Mouse (Mus musculus) left cerebral cortex, postnatal 4 days (tissue): ENCODE results near the gene Anks1. TPM values are rescaled to one million over a fixed set of nuclear protein-coding genes. Genes with fewer than 3 reads are reported as not detected.
"Not testable (repeated sequence)": the region's sequence is repeated elsewhere in the genome, so short reads cannot be mapped to it uniquely, and the experiment has no call there.

Experiments used
- DNase-seq: peaks from one replicate; pipeline ENCODE4 v3.0.0-alpha.2; 2022
- intact Hi-C: fragments of 180-260 bp; cut with DNase I; formaldehyde crosslinking; loops from one replicate; pipeline ENCODE4 v1.15.1; 2025
- total RNA-seq, 2 experiments: library from RNA; stranded (reverse); gene quantifications; 2 replicates each; pipeline ENCODE4 v1.2.3; 2021

Anks1 gene
- total RNA-seq, 2 experiments from 2014 or later: 45.5 to 46.5 TPM

GRCm38 (mm10) chr17:27986106-27986505 lies 77.0 kb downstream of the Anks1 start:
- intact Hi-C loops: loop anchor here (10.0 kb wide), 1 partner anchor 71 kb away; no protein-coding TSS in a partner anchor
- DNase-seq: no peak

GRCm38 (mm10) chr17:27989807-27990542 lies 80.9 kb downstream of the Anks1 start:
- DNase-seq: peak; percentile 90
- intact Hi-C loops: loop anchor here (10.0 kb wide), 1 partner anchor 75 kb away; no protein-coding TSS in a partner anchor

DNA sequence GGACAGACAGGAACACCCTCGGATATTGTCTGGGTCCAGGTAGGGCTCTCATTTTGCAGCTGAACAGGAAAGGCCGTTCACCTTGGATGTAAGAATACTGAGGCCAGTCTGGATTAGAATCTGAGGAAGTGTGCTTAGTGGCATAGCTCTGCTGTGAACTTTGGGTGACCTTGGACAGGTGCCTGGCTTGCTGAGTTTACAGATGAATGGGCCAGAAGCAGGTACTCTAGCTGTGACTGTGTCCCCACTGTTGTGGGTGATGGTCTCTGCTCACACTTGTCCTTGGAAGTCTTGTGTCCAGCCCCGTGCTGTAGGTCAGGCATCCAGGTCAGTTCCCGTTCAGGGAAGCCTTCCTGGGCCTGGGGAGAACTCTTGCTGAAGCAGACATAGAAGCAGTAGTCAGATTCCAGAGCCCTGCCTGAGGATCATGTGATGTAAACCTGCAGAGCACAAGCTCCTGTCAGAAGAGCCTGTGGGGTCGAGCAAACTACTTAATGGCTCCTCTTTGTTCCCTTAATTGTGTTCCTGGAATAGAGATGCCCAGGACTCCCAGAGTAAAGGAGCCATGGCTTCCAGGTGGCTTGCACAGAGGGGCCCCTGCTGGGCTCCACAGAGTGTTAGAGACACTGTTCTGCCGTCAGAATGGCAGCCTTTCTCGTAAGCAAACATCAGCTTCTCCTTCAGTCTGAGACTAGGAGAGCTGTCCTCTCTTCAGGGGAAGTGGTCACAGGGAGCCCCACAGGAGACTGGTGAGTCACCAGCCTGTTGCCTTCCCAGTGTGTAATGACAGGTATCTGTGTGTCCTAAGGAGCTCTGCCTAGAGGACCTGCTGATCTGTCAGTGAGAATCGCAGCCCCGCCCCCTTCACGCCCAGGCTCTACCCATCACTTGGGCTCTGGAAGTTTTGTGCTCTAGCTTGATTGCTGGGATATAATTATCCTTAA lies 85.2 kb downstream of the Anks1 start:
- DNase-seq: no peak
- intact Hi-C loops: no loop called here

DNA sequence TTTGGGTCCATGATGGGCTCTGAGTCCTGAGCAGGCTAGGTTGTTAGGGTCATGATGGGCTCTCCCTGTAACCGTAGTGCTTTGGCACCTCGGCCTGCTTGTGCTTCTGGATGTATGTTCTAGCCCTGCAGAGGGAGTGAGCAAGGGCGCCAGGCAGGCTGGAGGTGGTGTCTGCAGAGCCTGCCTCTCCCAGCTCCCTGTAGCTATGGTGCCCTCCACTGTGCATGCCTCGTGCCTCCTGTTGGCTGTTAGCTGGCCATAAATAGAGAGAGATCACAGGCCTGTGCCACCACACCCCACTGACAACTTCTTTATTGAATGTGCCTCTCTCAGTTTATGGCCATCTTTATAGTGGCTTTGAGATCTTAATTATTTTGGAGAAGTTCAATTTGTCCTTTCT lies 87.2 kb downstream of the Anks1 start:
- intact Hi-C loops: no loop called here
- no peak for DNase-seq

- intact Hi-C loops: no loop called here
- DNase-seq: no peak
Measured at GRCm38 (mm10) chr17:27997212-27997611, 88.1 kb downstream of the Anks1 start.

DNA sequence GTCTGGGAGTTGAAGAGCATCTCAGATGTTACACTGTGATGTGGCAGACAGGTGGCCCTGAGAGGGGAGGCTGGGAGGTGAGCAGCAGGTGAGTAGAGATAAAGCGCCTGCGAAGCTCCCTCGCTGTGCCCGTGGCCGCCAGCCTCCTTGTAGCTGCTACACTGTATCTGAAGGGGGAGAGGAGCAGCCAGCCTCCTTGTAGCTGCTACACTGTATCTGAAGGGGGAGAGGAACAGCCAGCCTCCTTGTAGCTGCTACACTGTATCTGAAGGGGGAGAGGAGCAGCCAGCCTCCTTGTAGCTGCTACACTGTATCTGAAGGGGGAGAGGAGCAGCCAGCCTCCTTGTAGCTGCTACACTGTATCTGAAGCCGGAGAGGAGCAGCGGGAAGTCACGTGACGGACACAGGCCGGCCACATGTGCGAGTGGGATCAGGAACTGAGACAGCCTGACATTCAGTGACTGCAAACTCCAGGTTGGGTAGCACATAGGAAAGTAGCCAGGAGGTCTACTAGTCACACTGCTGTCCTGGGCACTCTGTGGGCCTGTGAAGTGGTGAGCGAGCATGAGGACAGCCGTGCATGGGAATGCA lies 90.7 kb downstream of the Anks1 start:
- intact Hi-C loops, DNase-seq: not testable (repeated sequence)

DNA sequence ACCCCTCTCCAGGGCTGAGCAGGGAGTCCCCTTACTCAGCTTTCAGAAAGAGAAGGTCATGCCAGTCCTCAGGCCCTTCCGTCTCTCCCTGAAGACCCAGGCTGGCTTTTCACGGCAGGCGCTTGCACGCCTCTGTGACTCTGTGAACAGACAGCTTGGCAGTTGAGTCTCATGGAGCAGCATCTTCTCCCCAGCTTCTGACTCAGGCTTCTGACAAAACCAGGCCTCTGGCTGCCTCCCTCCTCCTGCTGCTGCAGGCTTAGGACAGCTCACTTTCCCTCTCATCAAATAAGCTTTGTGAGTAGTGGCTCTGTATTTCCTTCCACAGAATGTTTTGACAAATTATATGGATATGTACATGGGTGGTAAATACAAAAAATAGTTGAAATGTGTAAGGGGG lies 91.3 kb downstream of the Anks1 start:
- DNase-seq: no peak

GRCm38 (mm10) chr17:28000851-28001250 lies 91.7 kb downstream of the Anks1 start:
- intact Hi-C loops: no loop called here
- DNase-seq: no peak

More for the DNA sequence above, 91.3 kb downstream of the Anks1 start:
- intact Hi-C loops: no loop called here

DNA sequence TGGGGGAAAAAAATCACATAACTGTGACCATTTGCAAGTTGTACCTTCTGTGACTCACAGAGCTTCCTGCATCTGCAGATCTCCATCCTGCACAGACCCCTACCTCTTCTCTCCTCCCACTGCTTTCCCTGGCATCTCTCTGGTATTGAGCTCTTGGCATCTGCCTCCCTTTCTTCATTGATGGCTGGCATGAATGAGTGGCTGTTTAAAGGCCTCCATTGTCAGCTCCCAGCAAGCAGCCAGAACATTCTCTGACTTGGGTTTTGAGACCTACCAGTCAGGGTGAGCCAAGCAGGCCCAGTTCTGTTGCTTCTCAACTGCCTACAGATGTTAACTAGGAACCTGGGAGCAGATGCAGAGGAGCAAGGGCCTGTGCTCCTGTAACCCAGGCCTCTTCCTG lies 96.3 kb downstream of the Anks1 start:
- no peak for DNase-seq
- intact Hi-C loops: no loop called here

GRCm38 (mm10) chr17:28006208-28006607 lies 97.1 kb downstream of the Anks1 start:
- intact Hi-C loops: no loop called here
- DNase-seq: no peak

- no peak for DNase-seq
- intact Hi-C loops: no loop called here
Measured at GRCm38 (mm10) chr17:28006611-28007010, 97.5 kb downstream of the Anks1 start.

DNA sequence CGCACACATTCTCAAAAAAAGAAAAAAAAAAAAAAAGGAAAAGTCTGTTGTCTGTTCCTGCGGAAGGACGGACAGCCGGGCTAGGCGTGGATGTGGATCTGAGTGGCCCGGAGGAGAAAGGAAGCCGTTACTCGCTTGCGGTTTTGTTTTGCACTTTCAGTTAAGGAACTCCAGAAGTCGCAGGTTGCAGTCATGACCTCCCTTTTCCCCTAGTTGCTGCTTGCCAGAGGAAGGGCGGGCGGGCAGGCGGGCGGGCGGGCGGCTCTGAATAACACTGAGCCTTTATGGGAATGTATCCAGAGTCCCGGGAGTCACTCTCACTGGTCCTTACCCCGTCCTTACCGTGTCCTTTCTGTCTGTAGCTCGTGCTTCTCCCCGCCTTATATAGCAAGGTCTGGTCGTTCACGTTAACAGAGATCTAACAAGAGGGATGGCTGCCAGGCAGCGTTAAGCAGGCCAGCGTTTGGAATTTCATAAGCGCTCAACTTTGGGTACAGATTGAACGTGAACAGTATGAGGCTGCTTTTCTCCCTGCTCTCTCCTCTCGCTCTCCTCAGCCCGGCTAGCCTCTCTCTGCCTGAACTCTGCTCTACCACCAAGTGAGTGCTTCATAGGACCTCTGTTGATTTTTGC lies 98.2 kb downstream of the Anks1 start:
- no peak for DNase-seq
- intact Hi-C loops: no loop called here

DNA sequence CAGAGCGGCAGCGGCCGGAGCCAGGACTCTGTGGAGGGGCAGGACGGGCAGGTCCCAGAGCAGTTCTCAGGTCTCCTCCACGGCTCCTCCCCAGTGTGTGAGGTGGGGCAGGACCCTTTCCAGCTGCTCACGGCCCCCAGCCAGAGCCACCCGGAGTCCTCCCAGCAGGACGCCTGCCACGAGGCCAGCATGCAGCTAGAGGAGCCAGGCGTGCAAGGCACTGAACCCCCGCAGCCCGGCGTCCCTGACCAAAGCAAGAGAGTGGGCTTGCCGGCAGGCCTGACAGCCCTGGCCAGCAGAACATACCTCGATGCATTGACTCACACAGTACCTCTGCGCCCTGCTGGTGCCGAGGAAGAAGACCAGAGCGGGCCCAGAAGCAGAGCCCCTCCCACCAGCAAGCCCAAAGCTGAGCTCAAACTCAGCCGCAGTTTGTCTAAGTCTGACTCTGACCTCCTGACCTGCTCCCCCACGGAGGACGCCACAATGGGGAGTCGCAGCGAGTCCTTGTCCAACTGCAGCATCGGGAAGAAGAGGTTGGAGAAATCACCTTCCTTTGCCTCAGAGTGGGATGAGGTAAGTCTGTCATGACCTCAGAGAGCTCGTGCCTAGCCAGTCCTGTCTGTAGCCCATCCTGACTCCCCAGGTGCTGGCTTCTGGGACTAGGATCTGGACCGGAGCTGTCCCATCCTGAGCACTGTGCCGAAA lies 98.9 kb downstream of the Anks1 start:
- intact Hi-C loops: no loop called here
- no peak for DNase-seq

DNA sequence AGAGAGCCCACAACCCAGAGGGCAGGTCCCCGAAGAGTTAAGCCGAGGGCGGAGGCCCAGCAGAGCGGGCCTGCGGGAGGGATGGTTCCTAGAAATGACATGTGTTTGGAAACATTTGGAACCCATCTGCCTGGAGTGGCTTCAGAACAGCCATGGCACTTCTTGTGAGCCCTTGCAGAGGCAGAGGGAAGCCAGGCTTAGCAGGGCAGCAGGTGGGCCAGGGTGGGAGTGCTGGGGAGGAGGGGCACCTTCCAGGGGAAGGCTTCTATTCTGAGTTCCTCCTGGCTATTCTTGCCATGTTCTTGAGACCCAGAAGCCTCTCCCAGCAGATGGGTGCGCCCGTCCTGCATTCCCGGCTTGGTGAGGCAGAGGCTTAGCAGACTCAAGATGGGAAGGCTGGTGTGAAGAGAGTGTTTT lies 99.5 kb downstream of the Anks1 start:
- no peak for DNase-seq
- intact Hi-C loops: no loop called here

DNA sequence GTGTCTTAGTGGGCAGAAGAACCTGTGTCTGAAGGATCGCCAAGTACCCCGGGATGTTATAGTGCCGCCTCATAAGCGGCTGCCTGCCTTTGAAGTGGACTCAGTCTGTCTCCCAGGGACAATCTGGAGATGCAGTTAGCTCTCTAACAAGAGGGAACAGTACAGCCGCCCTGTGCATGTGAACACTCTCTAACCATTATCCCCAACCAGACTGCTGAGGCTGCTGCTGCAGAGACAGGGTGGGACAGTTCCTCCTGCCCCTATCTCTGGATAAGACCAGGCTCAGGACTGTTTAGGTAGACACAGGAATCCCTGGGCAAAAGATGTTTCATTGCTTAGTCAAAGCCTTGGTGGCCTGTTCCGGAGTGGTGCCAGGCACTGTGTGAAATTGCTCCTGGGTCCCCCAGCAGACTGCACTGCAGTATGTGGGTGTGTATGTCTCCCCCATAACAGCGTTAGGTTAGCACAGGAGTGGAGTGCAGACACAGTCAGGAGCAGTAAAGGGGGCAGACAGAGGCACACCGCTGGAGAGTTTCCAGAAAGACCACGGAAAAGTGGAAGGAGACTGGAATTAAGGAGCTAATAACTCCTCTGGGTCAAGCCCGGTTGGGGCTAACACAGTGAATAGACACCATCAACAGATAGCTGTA lies 100.1 kb downstream of the Anks1 start:
- DNase-seq: no peak
- intact Hi-C loops: no loop called here

DNA sequence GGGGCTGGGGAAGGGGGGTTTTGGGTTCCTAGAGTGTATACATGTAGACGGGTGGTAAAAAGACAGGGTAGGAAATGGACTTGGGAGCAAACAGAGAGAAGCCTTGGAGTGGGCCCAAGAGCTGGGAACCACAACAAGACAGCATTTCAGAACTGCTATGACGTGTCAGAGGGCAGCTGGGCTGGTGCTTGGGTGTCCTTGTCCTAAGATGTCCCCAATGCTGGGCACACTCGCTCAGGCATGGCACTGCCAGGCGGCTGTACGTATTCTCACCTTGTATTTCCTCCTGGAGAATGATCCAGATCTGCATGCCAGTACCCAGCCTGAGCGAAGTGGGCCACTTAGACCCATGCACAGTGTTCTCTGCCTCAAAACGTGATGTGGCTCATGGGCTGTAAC lies 100.6 kb downstream of the Anks1 start:
- intact Hi-C loops: no loop called here

GRCm38 (mm10) chr17:28010925-28011324 lies 101.8 kb downstream of the Anks1 start:
- DNase-seq: no peak
- intact Hi-C loops: no loop called here

More for the DNA sequence above, 100.6 kb downstream of the Anks1 start:
- no peak for DNase-seq

DNA sequence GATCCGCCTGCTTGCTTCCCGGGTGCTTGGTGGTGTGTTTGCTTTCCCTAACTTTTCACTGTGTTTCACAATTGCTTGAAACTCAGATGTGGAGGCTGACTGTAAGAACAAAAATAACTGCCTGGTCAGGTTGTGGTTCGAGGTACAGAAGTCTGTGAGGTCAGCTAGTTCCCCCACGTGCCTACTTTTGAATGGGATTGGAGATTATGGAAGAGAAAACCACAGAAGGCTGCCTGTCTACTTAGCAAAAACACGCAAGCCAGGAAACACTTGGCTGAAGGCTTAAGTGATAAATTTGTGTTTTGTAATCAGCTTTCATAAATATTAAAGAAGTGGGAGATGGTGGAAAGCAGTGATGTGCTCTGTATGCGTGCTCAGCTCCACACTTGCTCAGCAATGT lies 103.7 kb downstream of the Anks1 start:
- intact Hi-C loops: no loop called here
- no peak for DNase-seq

DNA sequence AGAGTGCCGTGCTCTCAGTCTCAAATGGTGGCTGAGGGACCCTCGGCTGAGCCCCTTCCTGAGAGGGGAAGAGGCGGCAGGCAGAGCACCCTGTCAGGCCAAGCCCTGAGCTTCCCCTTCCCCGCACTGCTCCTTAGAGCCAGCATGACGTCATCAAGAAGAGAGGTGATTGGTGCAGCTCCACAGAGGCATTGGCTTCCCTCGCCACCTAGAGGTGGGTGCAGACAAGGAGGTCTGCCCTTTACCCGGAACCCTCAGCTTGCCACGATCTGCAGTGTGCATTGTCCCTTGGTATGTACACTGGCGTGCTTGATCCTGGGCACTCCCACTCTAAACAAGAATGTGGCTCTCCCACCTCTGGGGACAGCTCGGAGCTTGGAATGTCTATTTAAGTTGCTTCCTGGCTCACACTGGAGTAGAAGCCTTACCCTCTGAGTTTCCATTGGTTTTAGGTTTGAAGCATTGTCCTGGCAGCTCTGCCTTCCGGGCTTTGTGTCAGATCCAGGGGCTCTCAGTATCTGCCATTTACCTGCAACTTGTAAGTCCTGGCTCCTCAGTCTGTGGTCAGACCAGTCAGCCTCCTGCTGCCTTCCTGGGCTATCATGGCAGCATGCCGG lies 104.3 kb downstream of the Anks1 start:
- intact Hi-C loops: no loop called here
- peak; percentile 55 for DNase-seq
